Mouse (Mus musculus) G1E (cell line): ENCODE measurements around the gene Ppfia3. TPM values are rescaled to one million over a fixed set of nuclear protein-coding genes. Genes with fewer than 3 reads are reported as not detected.
"Not testable (repeated sequence)": the region's sequence is repeated elsewhere in the genome, so short reads cannot be mapped to it uniquely, and the experiment has no call there.

Experiments
- ATAC-seq: 2 replicates; pipeline ENCODE4 v1.8.0; 2016; ENCODE audit warnings: mild to moderate bottlenecking; ENCODE audit not compliant: insufficient number of reproducible peaks, poor library complexity, low FRiP score, severe bottlenecking; ENCODE audit errors: extremely low read depth
- DNase-seq: peaks from one replicate; pipeline ENCODE4 v3.0.0; 2012; ENCODE audit warnings: low spot score
- H3K27me3 ChIP-seq: 2 replicates; pipeline ENCODE4 v1.6.1; 2012; ENCODE audit warnings: mild to moderate bottlenecking, low read length, inconsistent platforms; ENCODE audit not compliant: insufficient read depth
- H3K36me3 ChIP-seq: replicated peaks from 2 replicates; pipeline ENCODE3; 2012; ENCODE audit warnings: mild to moderate bottlenecking, inconsistent platforms
- H3K4me1 ChIP-seq: 2 replicates; pipeline ENCODE4 v1.6.1; 2012; ENCODE audit warnings: low read depth, low read length, inconsistent platforms, mixed read lengths; ENCODE audit not compliant: insufficient read depth
- H3K4me3 ChIP-seq: 2 replicates; pipeline ENCODE4 v1.5.1; 2012; ENCODE audit warnings: low read depth, mild to moderate bottlenecking, inconsistent platforms, low read length, moderate library complexity, mixed read lengths
- H3K9me3 ChIP-seq: replicated peaks from 2 replicates; pipeline ENCODE4 v1.6.1; 2012; ENCODE audit warnings: inconsistent platforms
- CTCF ChIP-seq: IDR thresholded peaks from 2 replicates; pipeline ENCODE4 v1.5.1; 2012; ENCODE audit warnings: low read depth, low read length, inconsistent platforms, mixed read lengths
- GATA1 ChIP-seq: IDR thresholded peaks from 2 replicates; pipeline ENCODE4 v1.6.1; 2012; ENCODE audit warnings: borderline replicate concordance, low read length, inconsistent platforms, mixed read lengths
- GATA2 ChIP-seq: IDR thresholded peaks from 2 replicates; pipeline ENCODE4 v1.6.1; 2012; ENCODE audit warnings: low read depth, low read length, inconsistent platforms, borderline replicate concordance
- POLR2AphosphoS5 ChIP-seq: IDR thresholded peaks from 2 replicates; pipeline ENCODE4 v1.6.1; 2012; ENCODE audit warnings: low read depth, low read length, inconsistent platforms; ENCODE audit not compliant: insufficient replicate concordance
- TAL1 ChIP-seq: conservative IDR thresholded peaks from 2 replicates; pipeline ENCODE4 v1.6.1; 2012; ENCODE audit warnings: low read depth, low read length, inconsistent platforms, mixed read lengths
- polyA plus RNA-seq: library from polyadenylated mRNA; stranded (reverse); fragments of >175 nt; gene quantifications from 2 replicates; pipeline ENCODE4 v1.2.3, GENCODE M21; 2012
- total RNA-seq, 2 experiments: library from RNA; stranded (forward) in 1 of 2; stranded (reverse) in 1 of 2; fragments of 200-1000 nt in 1 of 2; fragments of >200 nt in 1 of 2; fragmentation: Nextera tagmentation in 1 of 2; gene quantifications; 2 replicates each; pipeline ENCODE4 v1.2.3; 2014 to 2017

Ppfia3 gene
- total and polyA plus RNA-seq, 3 experiments, result 0.71 to 1.4 (median 1.2) TPM

- Histone ChIP-seq H3K4me1 (peaks cover 28% of the 10 kb centered on the region), H3K36me3 (no peaks in the 10 kb centered on the region), H3K27me3 (peaks cover 60% of the 10 kb centered on the region), H3K4me3 (no peak overlapping the region), H3K9me3 (peaks cover 3% of the 10 kb centered on the region; the same call in 1 of the 2 replicates)
- ATAC-seq (no peak), DNase-seq (no peak)
- no peak for TF ChIP-seq GATA2
- no peak for TF ChIP-seq GATA1
- no peak for TF ChIP-seq POLR2AphosphoS5
- TF ChIP-seq TAL1, result no peak
- no peak for TF ChIP-seq CTCF
Observed at GRCm38 (mm10) chr7:45362801-45363200, 4.0 kb downstream of the Ppfia3 start.

DNA sequence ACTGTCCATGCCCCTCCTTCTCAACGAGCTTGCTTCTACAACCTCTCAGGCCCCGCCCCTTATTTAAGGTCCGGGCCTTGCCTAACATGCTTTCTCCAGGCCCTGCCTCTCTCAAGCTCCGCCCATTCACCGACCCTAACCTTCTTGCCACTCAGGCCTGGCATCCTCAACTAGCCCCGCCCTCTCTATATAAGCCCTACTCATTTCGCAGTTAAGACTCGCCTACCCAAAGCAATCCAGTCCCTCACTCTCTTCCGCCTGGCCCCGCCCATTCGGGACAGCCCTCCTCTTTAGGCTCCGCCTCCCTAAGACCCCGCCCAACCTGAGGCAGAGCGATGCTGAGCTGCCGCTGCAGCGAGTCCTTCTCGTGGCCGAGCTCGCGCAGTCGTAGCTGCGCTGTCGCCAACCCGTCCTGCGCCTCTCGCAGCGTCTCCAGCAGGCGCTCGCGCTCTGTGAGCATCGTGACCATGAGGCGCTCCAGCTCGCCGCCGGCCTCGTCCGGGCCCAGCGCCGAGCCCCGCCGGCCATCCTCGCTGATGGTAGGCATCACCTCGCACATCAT, 5.5 kb downstream of the Ppfia3 start:
- peaks cover 3% of the 10 kb centered on the region; the same call in 1 of the 2 replicates for H3K9me3 ChIP-seq
- DNase-seq (no peak), ATAC-seq (no peak)
- H3K4me1 ChIP-seq, result peaks cover 18% of the 10 kb centered on the region
- peaks cover 61% of the 10 kb centered on the region for H3K27me3 ChIP-seq
- no peak for TF ChIP-seq CTCF
- no peak for TF ChIP-seq POLR2AphosphoS5
- no peak for TF ChIP-seq GATA2
- no peak for TF ChIP-seq TAL1
- no peak for TF ChIP-seq GATA1
- H3K36me3 ChIP-seq, result no peaks in the 10 kb centered on the region
- no peak overlapping the region for H3K4me3 ChIP-seq

DNA sequence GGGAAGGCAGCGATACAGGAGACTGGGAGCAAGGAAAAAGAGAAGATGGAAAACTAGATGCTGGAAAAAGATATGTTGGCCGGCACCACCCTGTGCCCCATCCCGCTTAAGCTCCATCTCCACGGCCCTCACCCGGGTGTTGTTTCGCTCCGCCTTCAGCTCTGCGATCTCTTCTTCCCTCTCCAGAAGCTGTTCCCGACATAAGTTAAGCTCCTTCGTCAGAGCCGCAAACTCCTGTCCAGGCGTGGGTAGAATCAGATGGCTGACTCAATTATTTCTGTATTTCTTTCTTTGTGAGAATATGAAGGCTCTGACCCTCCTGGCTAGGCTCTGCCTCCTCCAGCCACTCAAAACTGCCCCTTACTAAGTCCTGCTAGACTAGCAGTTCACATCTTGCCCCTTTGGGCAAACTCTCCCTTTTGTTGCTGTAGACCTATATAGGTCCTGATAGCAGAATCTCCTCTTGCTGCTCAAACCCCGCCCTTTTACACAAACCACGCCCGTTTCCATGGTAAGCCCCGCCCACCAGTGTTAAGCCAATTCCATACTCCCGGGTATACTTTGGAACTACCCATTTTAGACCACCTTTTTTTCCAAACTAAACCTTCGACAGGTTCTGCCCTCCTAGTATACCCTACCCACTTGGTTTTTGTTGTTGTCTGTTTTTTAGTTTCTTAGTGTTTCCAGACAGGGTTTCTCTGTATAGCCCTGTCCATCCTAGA, 6.3 kb downstream of the Ppfia3 start:
- no peak for TF ChIP-seq CTCF
- no peak for TF ChIP-seq GATA2
- TF ChIP-seq POLR2AphosphoS5, result no peak
- no peak for TF ChIP-seq TAL1
- TF ChIP-seq GATA1, result no peak
- Histone ChIP-seq H3K27me3 (peaks cover 58% of the 10 kb centered on the region), H3K4me3 (no peak overlapping the region), H3K9me3 (peaks cover 3% of the 10 kb centered on the region; the same call in 1 of the 2 replicates), H3K36me3 (no peaks in the 10 kb centered on the region), H3K4me1 (peaks cover 12% of the 10 kb centered on the region)
- DNase-seq, result no peak
- ATAC-seq, result no peak

DNA sequence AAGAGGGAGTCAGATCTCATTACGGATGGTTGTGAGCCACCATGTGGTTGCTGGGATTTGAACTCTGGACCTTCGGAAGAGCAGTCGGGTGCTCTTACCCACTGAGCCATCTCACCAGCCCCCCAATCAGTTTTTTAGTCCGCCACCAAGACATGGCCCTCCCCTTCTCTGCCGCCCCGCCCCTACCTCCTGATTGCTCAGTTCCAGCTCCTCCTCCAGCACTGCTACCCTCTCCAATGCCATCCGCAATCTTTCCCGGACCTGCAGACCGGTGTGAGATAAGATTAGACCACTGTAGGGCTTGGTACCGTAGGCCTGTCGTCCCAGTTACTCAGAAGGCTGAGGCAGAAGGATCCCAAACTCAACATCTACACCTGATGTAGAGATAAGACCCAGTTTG, 7.7 kb downstream of the Ppfia3 start:
- DNase-seq, H3K36me3 ChIP-seq: not testable (repeated sequence)
- peaks cover 12% of the 10 kb centered on the region for H3K4me1 ChIP-seq

DNA sequence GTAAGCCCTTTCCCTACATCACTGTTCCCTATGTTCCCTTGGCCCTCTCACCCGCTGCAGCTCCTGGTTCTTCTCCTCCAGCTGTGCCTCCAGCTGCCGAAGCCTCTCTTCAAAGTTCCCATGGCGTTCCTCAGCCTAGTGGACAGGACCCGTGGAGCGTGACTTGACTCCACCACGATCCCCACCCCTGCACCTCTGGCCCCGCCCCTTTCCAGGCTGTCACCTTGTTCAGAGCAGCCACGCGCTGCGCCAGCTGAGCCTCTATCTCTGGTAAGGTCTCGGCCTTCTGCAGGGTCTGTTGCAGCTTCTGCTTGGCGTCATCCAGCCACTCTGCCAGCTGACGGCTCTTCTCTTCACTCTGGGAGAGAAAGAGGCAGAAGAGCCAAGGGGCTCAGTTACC, 10.7 kb downstream of the Ppfia3 start:
- no peak for TF ChIP-seq POLR2AphosphoS5
- TF ChIP-seq TAL1, result no peak
- no peak for TF ChIP-seq GATA1
- TF ChIP-seq GATA2, result no peak
- TF ChIP-seq CTCF, result no peak
- H3K9me3 ChIP-seq, result no peaks in the 10 kb centered on the region

More for the DNA sequence above, 7.7 kb downstream of the Ppfia3 start:
- not testable (repeated sequence) for ATAC-seq, H3K4me3 ChIP-seq, H3K9me3 ChIP-seq
- peaks cover 51% of the 10 kb centered on the region for H3K27me3 ChIP-seq

DNA sequence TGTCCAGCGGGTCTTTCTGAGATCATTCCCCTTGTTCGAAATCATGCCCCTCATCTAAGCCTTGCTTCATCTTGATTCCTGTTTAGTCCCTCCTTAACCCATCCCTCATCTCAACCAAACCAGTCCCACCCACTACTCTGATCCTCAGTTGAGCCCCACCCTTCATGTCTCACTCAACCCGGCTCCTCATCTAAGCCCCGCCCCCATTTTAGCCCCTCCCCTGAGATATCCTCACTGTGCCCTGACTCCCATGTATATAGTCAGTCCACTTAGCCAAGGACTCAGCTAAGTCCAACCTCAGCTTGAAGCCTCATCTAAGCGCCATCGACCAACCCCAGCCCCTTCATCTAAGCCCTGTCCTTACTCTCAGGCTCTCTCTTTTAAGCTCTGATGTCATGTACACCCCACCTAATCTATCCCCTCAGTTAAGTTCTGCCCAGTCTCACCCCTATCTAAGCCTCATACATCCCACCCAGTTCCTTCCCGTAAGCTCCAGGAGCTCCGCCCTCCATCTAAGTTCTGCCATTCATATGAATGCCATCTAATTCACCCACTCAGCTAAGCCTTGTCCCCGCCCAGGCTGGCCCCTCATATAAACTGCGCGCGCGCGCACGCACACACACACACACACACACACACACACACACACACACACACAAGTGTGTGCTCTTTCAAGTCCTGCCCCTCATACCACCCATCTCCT, 11.3 kb downstream of the Ppfia3 start:
- DNase-seq, result no peak
- no peak for ATAC-seq
- H3K9me3 ChIP-seq, result no peaks in the 10 kb centered on the region
- peaks cover 10% of the 10 kb centered on the region for H3K4me1 ChIP-seq
- no peak overlapping the region for H3K4me3 ChIP-seq
- H3K36me3 ChIP-seq, result no peaks in the 10 kb centered on the region
- TF ChIP-seq POLR2AphosphoS5 (no peak), CTCF (no peak), GATA1 (no peak), GATA2 (no peak), TAL1 (no peak)
- H3K27me3 ChIP-seq, result peaks cover 49% of the 10 kb centered on the region

More for the DNA sequence above, 10.7 kb downstream of the Ppfia3 start:
- Histone ChIP-seq H3K36me3 (no peaks in the 10 kb centered on the region), H3K27me3 (peaks cover 43% of the 10 kb centered on the region), H3K4me1 (peaks cover 10% of the 10 kb centered on the region), H3K4me3 (no peak overlapping the region)
- DNase-seq (no peak), ATAC-seq (no peak)
